Mouse (Mus musculus): Measurements from ENCODE around the gene Kcnc3. TPM values are rescaled to one million over a fixed set of nuclear protein-coding genes. Genes with fewer than 3 reads are reported as not detected.

Kcnc3 gene
- polyA plus RNA-seq, 1 experiment, result 3.9 TPM

DNA sequence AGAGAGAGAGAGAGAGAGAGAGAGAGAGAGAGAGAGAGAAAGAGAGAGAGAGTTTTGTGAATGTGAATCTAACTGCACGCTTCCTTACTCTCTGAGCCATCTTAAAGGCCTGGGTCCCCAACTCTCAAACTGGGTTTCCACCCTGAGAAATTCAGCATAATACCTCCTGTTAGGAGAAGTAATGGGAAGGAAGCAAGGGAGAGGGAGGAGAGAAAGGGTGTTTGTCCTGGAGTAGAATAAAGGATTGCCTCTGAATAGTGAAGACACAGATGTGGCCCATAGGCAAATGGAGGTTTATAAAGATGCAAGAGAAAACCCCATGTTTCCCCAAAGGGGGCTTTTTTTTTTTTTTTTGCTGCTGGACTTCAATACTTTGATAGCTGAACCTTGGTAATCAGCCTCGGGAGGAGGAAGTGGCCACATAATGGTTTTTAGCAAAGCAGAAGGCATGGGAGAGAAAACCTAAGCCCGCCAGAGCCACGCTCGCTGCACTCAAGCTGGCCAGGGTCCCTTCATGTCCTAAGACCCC, 17.4 kb upstream of the Kcnc3 start:
- peak overlapping the region; percentile 49 for H3K4me3 ChIP-seq (replicated peaks; ENCODE audit: control insufficient read depth, low read depth, low read length)
- 4% methylated on average over 5 of the region's 5 CpGs for whole genome bisulfite sequencing
- TF ChIP-seq POLR2A (IDR thresholded peaks at IDR 0.05; ENCODE audit: borderline replicate concordance, control insufficient read depth, low read depth, low read length) (no peak), CTCF (IDR thresholded peaks at IDR 0.05; ENCODE audit: control insufficient read depth, insufficient read depth, low read length) (no peak)
- peak overlapping the region; percentile 55; the same call in 1 of the 2 replicates for H3K27ac ChIP-seq (ENCODE audit: control insufficient read depth, insufficient read depth, low read depth, low read length, poor library complexity)
- peaks cover 8% of the 10 kb centered on the region for H3K4me1 ChIP-seq (ENCODE audit: control insufficient read depth, insufficient read depth, low read length)

DNA sequence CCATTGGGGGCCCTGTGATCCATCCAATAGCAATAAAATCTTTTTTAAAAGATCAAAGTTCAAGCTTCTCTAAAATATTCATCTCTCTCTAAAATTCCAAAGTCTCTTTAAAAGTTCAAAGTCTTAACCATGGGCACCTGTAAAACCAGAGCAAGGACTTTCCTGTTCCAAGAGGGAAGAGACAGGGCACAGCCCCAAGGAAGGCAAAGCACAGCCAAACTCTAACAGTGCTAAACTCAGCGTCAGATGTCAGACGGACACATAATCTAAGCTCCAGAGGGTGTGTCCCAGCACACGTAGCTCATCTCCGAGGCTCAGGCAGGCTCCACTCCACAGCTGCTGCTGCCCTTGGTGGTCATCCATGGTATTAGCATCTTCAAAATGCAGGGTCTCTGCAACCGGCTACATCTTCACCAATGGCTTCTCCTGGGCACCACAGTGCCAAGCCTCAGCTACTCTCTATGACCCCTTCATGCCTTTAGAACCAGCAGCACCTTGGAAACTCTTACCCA, 14.1 kb upstream of the Kcnc3 start:
- H3K4me1 ChIP-seq (ENCODE audit: control insufficient read depth, insufficient read depth, low read length), result peaks cover 3% of the 10 kb centered on the region; the same call in 1 of the 2 replicates
- WGBS, result 66% methylated on average over 5 of the region's 5 CpGs
- TF ChIP-seq CTCF (IDR thresholded peaks at IDR 0.05; ENCODE audit: control insufficient read depth, insufficient read depth, low read length) (no peak), POLR2A (IDR thresholded peaks at IDR 0.05; ENCODE audit: borderline replicate concordance, control insufficient read depth, low read depth, low read length) (no peak)
- H3K4me3 ChIP-seq (replicated peaks; ENCODE audit: control insufficient read depth, low read depth, low read length), result no peak overlapping the region
- no peak overlapping the region for H3K27ac ChIP-seq (ENCODE audit: control insufficient read depth, insufficient read depth, low read depth, low read length, poor library complexity)

DNA sequence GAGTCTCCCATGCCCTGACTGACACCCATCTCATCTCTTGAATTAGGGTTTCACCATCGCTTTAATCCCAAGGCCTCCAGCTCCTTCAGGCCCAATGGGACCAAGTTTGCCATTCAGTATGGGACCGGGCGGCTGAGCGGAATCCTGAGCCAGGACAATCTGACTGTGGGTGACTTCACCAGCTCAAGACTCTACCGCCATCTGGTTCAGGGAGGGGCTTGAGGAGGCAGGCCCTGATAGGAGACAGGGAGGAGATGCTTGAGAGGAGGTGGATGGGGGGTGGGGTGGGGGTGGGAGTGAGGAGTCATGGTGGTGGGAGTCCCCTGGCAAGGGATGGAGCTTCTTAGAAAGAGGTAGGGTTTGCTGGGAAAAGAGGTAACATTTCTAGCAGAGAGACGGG, 8.8 kb upstream of the Kcnc3 start:
- WGBS, result 68% methylated on average over 6 of the region's 6 CpGs
- H3K4me3 ChIP-seq (replicated peaks; ENCODE audit: control insufficient read depth, low read depth, low read length), result no peak overlapping the region
- H3K27ac ChIP-seq (ENCODE audit: control insufficient read depth, insufficient read depth, low read depth, low read length, poor library complexity), result no peak overlapping the region
- H3K4me1 ChIP-seq (ENCODE audit: control insufficient read depth, insufficient read depth, low read length), result peaks cover 2% of the 10 kb centered on the region
- TF ChIP-seq CTCF (IDR thresholded peaks at IDR 0.05; ENCODE audit: control insufficient read depth, insufficient read depth, low read length) (no peak), POLR2A (IDR thresholded peaks at IDR 0.05; ENCODE audit: borderline replicate concordance, control insufficient read depth, low read depth, low read length) (no peak)

DNA sequence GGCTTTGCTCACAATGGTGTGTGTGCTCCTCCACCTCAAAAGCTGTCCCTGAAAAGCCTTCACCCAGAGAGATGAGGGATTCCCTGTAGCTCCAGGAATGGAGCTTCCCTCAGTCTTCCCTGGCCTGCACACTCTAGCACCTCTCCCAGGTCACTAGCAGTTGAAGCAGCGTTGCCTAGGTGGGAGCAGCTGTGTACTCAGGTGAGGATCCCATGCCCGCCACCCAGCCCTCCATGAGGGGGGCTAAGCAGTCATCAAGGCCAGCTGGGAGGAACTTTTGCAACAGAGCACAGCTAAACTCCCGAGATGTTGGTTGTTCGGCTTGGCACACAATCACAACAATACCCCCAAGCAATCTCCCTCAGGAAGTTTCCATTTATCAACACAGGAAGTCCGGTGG, 7.8 kb upstream of the Kcnc3 start:
- WGBS, result 56% methylated on average over 5 of the region's 5 CpGs
- TF ChIP-seq CTCF (IDR thresholded peaks at IDR 0.05; ENCODE audit: control insufficient read depth, insufficient read depth, low read length) (no peak), POLR2A (IDR thresholded peaks at IDR 0.05; ENCODE audit: borderline replicate concordance, control insufficient read depth, low read depth, low read length) (no peak)
- Histone ChIP-seq H3K4me3 (replicated peaks; ENCODE audit: control insufficient read depth, low read depth, low read length) (no peak overlapping the region), H3K4me1 (ENCODE audit: control insufficient read depth, insufficient read depth, low read length) (peaks cover 2% of the 10 kb centered on the region), H3K27ac (ENCODE audit: control insufficient read depth, insufficient read depth, low read depth, low read length, poor library complexity) (no peak overlapping the region)

DNA sequence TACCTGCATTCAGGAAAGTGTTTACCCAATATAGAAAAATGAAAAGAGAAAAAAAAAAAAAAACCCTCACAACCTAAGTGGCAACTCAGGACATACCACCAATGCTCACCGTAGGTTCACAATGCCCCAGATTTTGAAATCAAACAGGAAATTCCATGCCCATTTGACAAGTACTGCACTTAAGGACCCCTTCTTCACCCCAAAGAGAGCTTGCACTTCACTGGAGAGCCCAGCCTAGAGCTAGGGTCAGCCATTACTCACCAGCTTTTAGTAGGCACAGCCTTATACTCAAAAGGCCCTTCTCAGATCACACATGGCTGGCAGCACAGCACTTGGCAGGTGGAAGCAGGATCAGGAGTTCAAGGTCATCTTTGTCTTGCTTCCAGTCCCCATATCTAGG, 7.3 kb upstream of the Kcnc3 start:
- no peak for TF ChIP-seq POLR2A (IDR thresholded peaks at IDR 0.05; ENCODE audit: borderline replicate concordance, control insufficient read depth, low read depth, low read length)
- no peak for TF ChIP-seq CTCF (IDR thresholded peaks at IDR 0.05; ENCODE audit: control insufficient read depth, insufficient read depth, low read length)
- Histone ChIP-seq H3K27ac (ENCODE audit: control insufficient read depth, insufficient read depth, low read depth, low read length, poor library complexity) (no peak overlapping the region), H3K4me1 (ENCODE audit: control insufficient read depth, insufficient read depth, low read length) (peaks cover 2% of the 10 kb centered on the region), H3K4me3 (replicated peaks; ENCODE audit: control insufficient read depth, low read depth, low read length) (no peak overlapping the region)
- WGBS, result 58% methylated on average over 1 of the region's 1 CpGs

DNA sequence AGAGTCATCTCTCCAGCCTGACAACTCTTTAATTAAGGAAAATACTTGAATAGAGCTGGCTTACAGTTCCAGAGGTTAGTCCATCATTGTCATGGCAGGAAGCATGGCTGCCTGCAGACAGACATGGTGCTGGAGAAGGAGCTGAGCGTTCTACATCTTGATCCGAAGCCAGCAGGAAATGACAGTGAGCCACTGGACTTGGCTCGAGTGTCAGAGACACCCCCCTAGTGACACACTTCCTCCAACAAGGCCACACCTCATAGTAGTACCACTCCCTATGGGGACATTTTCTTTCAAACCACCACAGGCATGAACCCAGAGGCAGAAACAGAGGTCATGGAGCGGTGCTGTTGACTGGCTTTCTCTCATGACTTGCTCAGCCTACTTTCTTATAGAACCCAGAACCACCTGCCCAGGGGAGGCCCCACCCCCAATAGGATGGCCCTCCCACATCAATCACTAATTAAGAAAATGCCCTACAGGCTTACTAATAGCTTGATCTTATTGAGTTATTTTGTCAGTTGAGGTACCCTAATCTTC, 6.1 kb upstream of the Kcnc3 start:
- Histone ChIP-seq H3K4me1 (ENCODE audit: control insufficient read depth, insufficient read depth, low read length) (peaks cover 2% of the 10 kb centered on the region), H3K27ac (ENCODE audit: control insufficient read depth, insufficient read depth, low read depth, low read length, poor library complexity) (no peak overlapping the region), H3K4me3 (replicated peaks; ENCODE audit: control insufficient read depth, low read depth, low read length) (no peak overlapping the region)
- no peak for TF ChIP-seq POLR2A (IDR thresholded peaks at IDR 0.05; ENCODE audit: borderline replicate concordance, control insufficient read depth, low read depth, low read length)
- TF ChIP-seq CTCF (IDR thresholded peaks at IDR 0.05; ENCODE audit: control insufficient read depth, insufficient read depth, low read length), result no peak
- WGBS, result 41% methylated on average over 4 of the region's 4 CpGs

DNA sequence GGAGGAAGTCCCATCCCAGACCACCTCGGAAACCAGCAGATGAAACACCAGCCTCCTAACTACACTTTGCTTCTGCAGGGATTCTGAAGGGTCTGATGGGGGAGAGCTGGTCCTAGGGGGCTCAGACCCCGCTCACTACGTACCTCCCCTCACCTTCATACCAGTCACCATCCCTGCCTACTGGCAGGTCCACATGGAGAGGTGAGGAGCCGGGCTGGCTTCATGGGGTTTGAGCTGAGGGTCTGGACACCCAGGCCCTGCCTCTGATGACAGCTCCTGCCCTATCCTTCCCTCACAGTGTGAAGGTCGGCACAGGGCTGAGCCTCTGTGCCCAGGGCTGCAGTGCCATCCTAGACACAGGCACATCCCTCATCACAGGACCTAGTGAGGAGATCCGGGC, 5.5 kb upstream of the Kcnc3 start:
- Histone ChIP-seq H3K27ac (ENCODE audit: control insufficient read depth, insufficient read depth, low read depth, low read length, poor library complexity) (no peak overlapping the region), H3K4me1 (ENCODE audit: control insufficient read depth, insufficient read depth, low read length) (peaks cover 3% of the 10 kb centered on the region), H3K4me3 (replicated peaks; ENCODE audit: control insufficient read depth, low read depth, low read length) (no peak overlapping the region)
- TF ChIP-seq POLR2A (IDR thresholded peaks at IDR 0.05; ENCODE audit: borderline replicate concordance, control insufficient read depth, low read depth, low read length) (no peak), CTCF (IDR thresholded peaks at IDR 0.05; ENCODE audit: control insufficient read depth, insufficient read depth, low read length) (no peak)
- 86% methylated on average over 6 of the region's 6 CpGs for WGBS

DNA sequence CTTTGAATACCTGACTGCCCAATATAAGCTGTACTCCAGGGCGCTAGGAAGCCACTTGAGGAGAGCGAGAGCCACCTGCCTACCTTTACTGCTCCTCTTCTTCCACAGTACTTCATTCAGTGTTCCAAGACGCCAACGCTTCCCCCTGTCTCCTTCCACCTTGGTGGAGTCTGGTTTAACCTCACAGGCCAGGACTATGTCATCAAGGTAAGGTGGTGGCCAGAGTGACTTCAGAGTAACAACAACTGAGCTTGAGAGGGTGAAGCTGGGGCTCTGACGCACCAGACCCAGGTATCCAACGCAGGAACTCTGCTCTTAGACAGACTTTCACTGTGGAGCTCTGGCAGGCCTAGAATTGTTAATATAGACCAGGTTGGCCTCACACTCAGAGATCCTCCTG, 4.9 kb upstream of the Kcnc3 start:
- TF ChIP-seq POLR2A (IDR thresholded peaks at IDR 0.05; ENCODE audit: borderline replicate concordance, control insufficient read depth, low read depth, low read length) (no peak), CTCF (IDR thresholded peaks at IDR 0.05; ENCODE audit: control insufficient read depth, insufficient read depth, low read length) (no peak)
- WGBS, result 90% methylated on average over 6 of the region's 6 CpGs
- Histone ChIP-seq H3K4me1 (ENCODE audit: control insufficient read depth, insufficient read depth, low read length) (peaks cover 3% of the 10 kb centered on the region), H3K4me3 (replicated peaks; ENCODE audit: control insufficient read depth, low read depth, low read length) (no peak overlapping the region), H3K27ac (ENCODE audit: control insufficient read depth, insufficient read depth, low read depth, low read length, poor library complexity) (no peak overlapping the region)
